Mouse (Mus musculus) ovary, postnatal 10 days (tissue): Measurements from ENCODE around the gene Fryl.
A peak's percentile ranks its signal among the peaks of the same experiment; 100 is the strongest.

ENCODE experiments used
- DNase-seq: peaks from one replicate; pipeline ENCODE4 v3.0.0; 2022; ENCODE audit warnings: low spot score

Gene Fryl

DNA sequence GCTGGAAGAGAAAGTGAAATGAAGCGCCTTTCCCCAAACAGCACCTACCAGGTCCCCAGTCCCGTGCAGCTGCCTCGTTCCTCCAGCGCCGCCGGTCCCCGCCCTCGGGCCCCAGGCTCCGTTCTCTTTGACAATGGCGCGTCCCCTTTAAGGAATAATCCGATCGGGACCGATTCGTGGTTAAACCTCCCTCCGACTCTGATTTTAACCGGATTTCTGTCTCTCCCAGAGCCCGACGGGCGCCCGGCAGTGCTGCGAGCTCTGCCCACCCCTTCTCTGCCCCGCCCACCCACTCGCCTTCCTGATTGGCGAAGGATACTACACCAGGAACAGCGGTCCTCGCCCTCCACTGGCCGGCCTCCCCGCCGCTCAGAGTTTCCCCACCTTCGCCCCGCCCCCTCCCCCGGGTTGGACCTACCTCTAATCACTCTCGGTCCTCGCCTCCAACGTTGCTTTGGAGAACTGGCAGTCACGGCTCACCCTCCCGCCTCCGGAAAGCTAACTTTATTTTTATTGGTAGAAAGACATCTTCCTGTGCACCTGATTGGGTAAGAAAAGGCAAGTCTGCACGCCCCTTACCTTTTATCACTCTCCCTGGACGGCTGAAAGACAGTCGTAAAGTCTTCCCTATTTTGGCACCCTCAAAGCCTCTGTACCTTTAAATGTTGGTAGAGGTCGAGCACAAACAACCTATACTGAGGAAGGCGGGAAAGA, at the start of gene Fryl:
Fryl (minus strand) TSS at position 268 of the 714 bp plus-strand sequence.
- DNase-seq, result peak; percentile 66

DNA sequence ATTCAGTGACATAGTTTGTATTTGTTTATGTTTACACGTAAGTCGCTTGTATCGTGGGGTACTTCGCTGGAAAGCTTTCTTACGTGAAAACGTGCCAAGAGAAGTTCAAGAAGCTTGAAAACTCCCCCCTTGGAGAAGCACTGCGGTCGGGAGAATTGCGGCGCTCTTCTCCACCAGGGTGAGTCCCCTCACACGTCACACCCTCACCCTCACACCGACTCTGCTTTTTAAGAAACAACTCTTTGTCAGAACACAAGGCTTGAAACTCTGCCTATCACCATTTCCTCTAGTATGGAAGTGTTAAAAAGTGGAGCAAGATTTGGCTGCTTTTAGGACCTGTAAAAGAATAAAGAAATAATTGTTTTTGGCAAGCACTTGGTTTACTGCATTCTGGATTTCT, 48.1 kb upstream of the Fryl start:
- DNase-seq, result no peak

DNA sequence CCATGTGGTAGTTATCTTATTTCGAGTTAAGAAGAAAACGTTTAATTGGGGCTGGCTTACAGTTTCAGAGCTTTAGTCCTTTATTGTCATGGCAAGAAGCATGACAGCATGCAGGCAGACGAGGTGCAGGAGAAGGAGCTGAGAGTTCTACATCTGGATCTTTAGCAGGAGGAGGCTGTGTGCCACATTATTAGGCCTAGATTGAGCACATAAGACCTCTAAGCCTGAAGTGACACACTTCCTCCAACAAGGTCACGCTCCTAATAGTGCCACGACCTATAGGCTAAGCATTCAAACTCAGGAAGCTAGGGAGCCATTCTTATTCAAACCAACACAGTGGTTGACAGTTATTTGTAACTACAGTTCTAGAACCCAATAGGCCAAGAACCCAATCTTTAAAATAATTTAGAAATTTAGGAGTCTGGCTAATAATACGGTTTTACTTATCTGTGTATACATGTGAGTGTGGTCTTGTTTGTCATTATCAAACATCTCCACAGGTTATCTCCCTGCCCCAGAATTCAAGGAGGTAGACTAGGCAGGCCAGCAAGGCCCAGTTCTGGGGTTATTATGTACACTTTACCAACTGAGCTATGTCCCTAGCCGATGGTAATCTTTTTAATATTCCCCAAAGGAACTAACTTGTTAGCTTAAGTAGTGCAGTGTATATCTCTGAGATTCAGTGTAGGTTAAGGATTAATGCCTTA, 45.3 kb upstream of the Fryl start:
- no peak for DNase-seq

DNA sequence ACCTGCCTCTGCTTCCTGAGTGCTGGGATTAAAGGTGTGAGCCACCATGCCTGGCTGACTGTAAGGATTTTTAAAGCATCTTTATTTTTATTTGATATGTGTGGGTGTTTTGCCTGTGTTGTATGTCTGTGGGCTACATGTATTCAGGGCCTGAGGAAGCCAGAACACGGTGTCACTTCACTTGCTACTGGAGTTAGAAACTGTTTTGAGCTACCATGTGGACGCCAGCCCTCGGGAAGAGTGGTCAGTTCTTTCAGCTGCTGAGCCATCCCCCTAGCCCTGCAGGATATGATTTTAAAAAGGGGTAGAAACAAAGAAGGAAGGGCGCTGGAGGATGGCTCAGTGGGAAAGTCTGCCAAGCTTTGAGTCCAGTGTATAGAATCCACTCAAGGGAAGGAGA, 39.5 kb upstream of the Fryl start:
- no peak for DNase-seq

DNA sequence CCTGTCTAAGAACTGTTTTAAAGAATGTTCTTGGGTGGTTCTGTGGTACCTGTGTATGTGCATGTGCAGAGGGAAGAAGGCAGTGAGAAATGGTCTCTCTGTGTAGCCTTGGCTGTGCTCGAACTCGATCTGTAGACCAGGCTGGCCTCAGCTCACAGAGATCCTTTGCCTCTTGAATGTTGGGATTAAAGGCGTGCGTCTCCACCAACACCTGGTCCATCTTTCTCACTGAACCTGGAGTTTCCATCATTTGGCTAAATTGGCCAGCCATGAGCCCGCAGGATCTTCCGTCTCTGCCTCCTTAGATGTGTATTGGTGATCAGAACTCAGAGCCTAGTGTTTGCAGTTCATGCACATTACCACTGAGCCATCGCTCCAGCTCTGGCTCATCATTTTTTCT, 38.6 kb upstream of the Fryl start:
- no peak for DNase-seq

DNA sequence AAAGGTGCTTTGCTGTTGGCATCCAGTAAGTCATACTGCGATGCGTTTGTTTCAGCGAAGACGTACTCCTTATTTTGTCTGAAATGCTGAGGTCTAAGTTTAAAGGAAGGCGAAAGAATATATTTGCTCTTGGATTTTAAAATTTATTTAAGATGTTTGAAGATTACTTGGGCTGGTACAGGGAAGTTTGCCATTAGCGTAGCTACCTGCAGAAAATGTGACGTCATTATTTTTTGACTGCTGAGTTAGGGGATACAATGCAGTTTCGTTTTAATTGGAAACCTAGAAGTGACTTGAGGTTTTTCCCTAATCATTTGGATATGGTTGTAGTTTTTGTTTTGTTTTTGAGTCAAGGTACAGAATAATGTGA, 37.0 kb upstream of the Fryl start:
- no peak for DNase-seq

DNA sequence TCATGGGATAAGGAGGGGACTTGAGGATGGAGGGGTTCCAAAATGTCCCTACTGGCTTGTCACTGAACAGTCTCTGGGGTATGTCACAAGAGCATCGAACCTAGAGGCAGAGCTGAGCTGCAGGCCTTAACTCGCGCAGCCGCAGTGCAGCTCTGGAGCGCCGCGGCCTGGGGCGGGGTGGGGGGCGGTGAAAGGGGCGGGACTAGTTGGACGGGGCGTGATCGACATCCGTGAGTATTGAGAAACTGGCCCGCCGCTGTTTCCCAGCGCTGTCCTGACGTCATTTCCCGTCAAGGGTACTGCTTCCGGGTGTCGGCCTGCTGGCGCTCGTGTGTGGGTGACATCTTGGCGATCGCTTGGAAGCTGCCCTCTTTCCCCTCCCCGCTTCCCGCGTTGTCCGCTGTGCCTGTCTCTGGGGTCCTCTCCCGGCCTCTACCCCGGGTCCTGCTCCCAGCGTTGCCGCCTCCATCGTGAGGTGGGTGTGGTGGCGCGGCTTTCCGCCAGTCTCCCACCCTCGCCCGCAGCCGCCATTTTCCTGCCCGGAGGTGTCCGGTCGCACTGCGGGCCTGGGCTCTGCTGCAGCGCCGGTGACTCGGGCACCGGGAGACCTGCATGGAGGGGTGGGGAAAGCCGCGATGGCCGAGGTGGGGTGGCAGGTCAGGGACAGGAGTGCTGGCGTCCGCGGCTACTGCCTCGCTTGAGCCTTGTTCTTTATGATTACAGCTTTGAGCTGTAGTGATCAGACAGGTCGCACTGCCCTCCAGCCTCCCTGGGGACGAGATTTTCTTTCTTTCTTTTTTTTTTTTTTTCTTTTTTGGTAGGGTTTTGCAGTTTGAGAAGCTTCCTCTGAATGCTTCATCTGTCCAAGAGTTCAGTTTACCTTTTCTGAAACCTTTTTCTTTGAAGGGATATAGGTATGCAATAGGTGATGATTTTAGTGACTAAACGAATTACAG, 36.4 kb upstream of the Fryl start, which contains the start of gene Ociad1:
Ociad1 (plus strand) TSS at position 283 of the 956 bp plus-strand sequence.
- DNase-seq, result peak; percentile 88

DNA sequence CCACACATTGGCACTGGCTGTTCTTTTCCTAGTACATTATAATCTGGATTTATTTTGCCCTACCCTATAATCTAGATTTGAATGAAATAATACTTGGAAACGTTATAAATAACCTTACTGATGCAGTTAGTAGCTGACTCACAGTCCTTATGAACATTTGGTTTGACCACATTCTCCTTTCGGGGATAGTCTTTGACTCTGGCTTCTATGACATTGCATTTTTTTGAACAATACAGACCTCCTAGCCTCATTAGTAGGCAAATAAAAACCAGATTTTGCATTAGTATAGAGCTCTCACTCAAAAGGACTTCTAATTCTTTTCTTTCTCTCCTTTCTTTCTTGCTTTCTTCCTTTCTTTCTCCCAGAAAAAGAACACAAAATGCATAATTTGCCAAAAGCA, 33.5 kb upstream of the Fryl start:
- DNase-seq, result no peak

DNA sequence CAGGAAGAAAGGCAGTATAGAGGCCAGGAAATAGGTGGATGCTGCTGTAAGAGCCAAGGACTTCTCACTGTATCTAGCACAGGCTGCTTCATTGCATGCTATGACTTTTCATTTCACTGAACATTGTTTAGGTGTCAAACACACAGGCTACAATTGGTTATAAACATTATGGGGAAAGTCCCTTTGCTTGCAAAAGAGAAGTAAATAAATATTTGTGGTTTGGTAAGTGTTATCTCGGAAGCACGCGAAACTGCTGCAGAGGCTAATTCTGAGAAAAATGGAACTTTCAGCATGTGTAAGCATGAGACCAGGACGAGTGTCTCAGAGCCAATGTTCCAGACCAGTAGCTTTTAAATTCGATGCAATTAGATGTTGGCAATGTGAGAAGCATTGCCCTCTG, 30.2 kb upstream of the Fryl start:
- no peak for DNase-seq

DNA sequence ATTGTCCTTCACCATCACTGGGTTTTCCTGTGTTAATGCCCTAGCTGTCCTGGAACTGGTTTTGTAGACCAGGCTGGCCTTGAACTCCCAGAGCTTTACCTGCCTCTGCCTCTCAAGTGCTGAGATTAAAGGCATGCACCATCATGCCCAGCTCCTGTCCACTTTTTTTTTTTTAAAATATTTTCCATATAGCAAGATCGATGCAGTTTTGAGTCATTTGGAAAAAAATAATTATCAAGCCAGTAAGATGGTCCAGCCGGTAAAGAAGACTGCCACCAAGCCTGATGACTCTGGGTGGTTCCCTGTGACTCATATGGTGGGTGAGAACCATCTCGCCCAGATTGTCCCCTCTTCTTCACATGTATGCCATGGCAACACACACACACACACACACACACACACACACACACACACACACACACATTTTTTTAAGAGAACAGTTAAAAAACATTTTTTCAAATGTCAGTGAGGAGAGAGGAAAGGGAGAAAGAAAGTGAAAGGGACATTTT, 29.1 kb upstream of the Fryl start:
- DNase-seq, result no peak

DNA sequence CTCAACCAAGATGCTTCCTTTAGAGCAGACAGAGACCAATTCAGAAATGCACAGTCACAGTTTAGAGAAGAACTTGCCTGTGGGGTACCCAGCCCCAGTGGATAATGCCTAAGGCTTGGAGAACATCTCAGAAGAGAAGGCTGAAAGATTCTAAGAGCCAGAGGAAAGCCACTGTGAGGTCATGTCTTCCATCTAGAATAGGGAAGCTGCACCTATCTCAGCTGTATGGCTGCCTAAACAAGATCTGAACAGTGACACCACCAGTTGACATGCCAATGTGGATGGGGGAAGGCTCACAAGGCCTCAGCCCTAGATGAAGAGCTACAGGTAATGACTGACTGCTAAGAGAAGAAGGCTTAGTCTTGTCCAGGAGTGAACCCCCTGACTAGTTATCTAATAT, 27.6 kb upstream of the Fryl start:
- DNase-seq, result no peak

DNA sequence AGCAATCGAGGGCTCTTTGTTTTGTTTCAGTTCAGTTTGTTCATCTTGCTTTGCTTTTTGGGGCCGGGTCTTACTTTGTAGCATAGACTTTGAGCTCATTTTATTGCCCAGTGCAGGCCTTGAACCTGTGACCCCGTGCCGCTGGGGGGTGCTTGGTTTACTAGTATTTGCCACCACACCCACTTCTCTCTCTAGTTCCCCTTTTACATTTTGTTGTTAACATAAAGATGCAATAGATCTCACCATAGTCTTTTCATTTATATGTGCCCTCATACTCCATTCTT, 24.1 kb upstream of the Fryl start:
- DNase-seq, result no peak

DNA sequence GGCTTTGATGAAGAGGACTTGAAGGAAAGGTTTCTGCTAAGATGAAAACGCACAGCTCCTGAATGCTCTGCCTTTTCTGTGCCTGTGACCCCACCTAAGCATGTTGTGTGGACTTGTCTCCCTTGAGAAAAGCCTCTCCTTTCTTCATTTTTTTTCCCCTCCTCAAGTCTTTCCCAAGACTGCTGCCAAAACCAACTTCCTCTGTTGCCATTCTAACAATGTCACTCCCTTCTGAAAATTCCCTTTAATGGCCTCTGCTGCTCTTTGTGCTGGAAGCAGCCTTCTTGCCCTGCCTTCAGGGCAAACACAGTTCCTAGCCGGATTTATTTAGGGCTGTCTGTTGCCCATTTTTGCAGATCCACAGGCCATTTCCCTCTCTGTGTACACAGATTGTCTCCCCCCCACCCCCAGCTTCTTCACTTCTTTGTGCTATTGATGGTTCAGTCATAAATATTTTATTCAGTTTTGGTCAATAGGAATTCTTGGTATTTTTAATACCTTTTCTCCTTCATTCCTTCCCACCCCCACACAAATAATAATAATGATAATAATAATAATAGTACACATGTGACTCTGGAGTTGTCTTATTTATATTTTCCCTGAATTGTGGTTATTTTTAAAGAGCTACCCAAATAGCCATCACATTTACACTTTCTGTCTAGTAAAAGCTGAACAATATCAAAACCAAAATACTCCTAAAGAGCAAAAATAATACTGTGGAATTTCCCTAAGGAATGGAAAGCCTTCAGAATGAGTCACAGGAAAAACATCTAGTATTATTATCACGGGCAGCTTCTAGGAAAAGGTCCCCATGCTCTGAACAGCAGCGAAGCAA, 23.5 kb upstream of the Fryl start:
- no peak for DNase-seq

DNA sequence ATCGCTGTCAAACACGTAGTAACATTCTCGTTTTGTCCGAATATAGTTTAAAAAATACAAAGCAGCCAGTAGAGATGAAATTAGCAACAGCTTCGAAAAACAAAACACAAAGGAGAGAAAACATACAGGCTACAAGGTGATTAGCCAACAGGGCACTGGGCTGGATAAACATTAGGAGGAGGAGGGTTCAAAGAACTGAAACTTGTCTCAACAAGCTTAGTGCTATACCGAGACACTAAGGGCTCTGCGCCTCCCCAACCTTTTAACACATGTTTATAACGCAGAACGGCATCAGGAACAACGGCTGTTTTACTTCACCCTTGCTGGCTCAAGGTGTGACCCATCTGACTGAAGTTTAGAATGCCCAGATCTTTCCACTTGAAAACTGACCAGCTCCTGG, 22.8 kb upstream of the Fryl start:
- no peak for DNase-seq

DNA sequence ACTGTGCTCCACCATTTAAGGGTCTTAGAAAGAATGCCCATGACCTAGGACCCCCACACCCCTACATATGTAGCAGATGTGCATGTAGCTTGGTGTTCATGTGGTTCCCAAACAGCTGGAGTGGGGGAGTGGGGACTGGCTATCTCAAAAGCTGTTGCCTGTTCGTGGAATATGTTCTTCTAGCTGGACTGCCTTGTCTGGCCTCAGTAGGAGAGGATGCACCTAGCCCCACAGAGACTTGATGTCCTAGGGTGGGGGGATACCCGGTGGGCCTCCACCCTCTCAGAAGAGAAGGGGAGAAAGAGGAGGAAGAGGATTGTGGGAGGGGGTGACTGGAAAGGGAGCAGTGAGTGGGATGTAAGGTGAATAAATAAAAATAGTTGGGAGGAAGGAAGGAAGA, 18.5 kb upstream of the Fryl start:
- DNase-seq, result no peak

DNA sequence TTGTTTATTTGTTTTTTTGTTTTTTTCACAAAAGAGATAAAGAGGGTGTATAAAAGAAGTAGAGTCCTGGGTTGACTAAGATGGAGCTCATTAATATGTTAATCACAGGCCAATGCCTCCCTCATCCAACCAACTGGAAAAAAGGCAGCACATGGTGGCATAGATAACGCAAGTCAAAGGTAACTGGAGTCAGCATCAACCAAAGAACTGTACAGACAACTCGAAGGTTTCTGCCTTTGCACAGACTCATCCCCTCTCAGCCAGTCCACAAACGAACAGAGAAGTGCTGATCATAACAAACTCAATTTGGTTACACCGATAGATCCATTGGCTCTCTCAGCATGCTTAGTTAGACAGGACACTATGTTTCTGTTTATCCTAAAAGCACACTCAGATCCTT, 16.8 kb upstream of the Fryl start:
- DNase-seq, result no peak

DNA sequence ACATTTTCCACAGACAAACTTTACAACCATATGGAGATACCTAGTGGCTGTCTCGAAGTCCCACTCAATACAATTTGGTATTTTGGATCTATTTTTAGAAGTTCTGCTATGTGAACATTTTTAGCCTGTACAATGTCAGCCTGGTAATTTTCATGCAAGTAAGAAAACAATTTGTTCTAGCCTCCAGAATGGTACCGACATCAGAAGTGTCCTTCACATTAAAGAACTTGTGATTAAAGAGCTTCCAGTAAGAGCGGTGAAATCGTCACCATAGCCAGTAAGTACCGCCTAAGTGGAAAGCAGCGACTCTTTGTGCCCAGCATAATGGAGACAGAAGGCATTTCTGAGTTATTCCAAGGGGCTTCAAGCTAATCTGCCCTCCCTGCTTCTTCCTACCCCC, 14.2 kb upstream of the Fryl start:
- DNase-seq, result no peak

DNA sequence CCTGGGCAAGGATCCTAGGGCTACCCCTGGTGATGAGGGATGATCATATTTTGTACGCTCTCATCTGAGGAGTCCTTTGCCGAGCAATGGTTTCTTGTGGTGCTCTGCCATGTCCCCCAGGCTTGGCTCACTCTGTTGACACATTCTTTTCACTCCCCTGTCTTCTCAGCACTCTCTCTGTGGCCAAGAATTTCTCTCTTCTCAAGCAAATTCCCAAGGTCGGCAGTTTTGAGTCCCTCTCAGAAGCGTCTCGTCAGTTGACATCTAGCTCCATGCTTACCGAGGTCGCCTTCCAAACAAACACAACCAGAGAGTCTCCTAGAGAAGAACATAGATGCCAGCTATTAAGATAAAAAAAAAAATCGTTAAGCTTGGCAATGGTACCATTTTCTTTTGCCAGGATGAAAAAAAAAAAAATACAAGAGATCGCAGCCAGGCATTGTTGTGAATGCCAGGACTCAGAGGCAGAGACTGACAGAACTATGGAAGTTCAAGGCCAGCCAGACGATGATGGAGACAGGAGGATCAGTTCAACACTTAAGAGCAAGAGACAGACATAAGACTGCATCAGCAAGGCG, 12.3 kb upstream of the Fryl start:
- DNase-seq, result no peak

DNA sequence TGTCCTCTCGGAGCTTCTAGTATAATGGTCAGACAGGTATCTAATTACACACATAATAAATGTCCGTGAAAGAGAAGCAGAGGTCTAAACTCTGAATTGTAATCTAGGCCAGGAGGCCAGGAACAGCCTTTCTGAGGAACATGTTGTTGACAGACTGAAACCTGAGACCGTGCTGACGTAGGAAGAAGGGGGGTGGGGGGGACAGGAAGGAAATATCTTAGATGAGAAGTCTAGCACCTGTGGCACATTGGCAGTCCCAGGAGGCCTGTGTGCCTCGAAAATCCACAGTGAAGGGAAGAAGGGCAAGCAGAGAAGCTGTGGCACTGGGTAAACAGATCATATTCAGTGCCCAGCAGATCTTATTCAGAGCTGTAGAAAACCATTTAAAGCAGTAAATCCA, 9.0 kb upstream of the Fryl start:
- no peak for DNase-seq

DNA sequence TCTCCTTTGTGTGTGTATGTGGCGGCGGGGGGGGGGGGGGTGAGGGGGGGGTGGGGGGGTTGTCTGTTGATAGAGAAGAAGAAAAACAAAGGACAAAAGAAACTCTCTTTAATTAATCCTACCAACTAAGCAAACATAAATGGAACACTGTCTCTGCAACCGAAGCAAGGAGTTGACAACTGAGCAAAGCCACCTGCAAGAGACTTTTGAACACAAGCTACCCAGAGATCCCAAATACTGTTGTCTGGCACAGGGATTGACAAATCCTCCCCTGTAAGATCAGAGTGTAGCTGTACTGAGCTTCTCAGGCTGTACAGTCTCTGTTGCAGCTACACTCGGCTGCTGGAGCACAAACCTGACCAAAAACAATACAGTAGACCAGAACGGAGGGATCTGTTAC, 7.7 kb upstream of the Fryl start:
- DNase-seq, result no peak

DNA sequence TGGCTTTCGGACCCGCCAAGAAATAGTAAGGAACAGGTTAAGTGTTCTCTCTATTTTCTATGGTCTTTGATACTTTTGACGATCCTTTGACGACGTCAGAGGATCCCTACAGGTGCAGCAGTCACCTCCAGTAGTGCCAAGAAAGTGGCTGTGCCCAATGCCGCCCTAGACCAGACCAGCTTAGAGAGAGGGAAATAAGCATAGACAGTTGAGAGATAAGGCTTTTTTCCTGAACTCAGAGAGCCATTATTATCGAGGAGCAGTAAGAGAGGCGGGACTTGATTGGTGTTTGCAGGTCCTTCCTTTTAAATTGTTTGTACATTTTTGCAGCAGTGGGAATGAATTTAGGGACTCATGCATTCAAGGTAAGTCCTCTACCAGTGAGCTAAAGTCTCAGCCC, 1.3 kb upstream of the Fryl start:
- DNase-seq, result no peak

DNA sequence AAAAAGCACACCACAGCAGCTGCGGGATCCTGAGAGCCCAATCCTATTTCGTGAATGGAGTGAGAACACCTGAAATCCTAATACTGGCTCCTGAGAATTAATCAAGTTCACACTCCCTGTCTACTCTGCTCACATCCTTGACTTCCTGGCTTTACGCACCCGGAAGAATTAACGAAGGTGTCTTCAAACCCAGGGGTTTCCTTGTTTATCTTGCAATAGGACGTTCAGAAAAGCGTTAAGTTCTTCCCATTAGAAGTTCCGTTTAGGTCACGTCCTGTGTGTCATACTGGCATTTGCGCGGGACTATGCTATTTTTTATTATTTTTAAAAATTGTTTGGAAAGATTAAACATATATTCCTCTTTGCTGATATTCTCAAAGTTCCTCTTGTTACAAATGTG, 677 bp upstream of the Fryl start:
- DNase-seq, result no peak
